6 mouse cellular contexts compared by ENCODE assay signal in genomic region chr1:152413961-152414360, GRCm38 (mm10). TPM values are rescaled to one million over a fixed set of nuclear protein-coding genes. Genes with fewer than 3 reads are reported as not detected.
"Had no signal": no experiment of that assay in that cellular context is flagged by ENCODE, and none has a peak within 500 bp of the region (broad histone marks: within the 10 kb centered on the region; RNA-seq: fewer than 3 reads in every experiment).

No protein-coding gene starts in this region.

- DNase-seq: kidney, adult 11 months; kidney, adult 2 months; kidney, adult 9 months; kidney, postnatal 14 days; kidney, postnatal 36 days had no signal

RNA-seq across cellular contexts. Expression of gene Colgalt2, which starts 14.3 kb away (rescaled TPM):
- total RNA-seq: hematopoietic stem cell, adult 5-6 weeks had no signal
